Mouse (Mus musculus) embryonic facial prominence, embryonic 13.5 days (tissue): ENCODE measurements around the gene Epha4. TPM values are rescaled to one million over a fixed set of nuclear protein-coding genes. Genes with fewer than 3 reads are reported as not detected.
A peak's percentile ranks its signal among the peaks of the same experiment; 100 is the strongest.

Source experiments
- ATAC-seq: fragments of 200-750 bp; cut with Nextera tagmentation; 2 replicates; pipeline ENCODE4 v1.8.0; 2017; ENCODE audit warnings: low read depth; ENCODE audit not compliant: insufficient number of reproducible peaks, insufficient read depth, low FRiP score, low TSS enrichment
- H3K27ac ChIP-seq: fragments of 300-500 bp; sonication (generic); 2 replicates; pipeline ENCODE4 v1.5.1; 2015; ENCODE audit warnings: moderate library complexity, mild to moderate bottlenecking, inconsistent platforms
- H3K27me3 ChIP-seq: fragments of 300-500 bp; sonication (generic); 2 replicates; pipeline ENCODE4 v1.6.1; 2015; ENCODE audit warnings: mild to moderate bottlenecking, inconsistent platforms
- H3K36me3 ChIP-seq: fragments of 300-500 bp; sonication (generic); 2 replicates; pipeline ENCODE4 v1.6.1; 2015; ENCODE audit warnings: mild to moderate bottlenecking, inconsistent platforms
- H3K4me1 ChIP-seq: fragments of 300-500 bp; sonication (generic); 2 replicates; pipeline ENCODE4 v1.6.1; 2015; ENCODE audit warnings: inconsistent platforms
- H3K4me2 ChIP-seq: fragments of 300-500 bp; sonication (generic); 2 replicates; pipeline ENCODE4 v1.6.1; 2015; ENCODE audit warnings: moderate library complexity, mild to moderate bottlenecking, inconsistent platforms
- H3K4me3 ChIP-seq: fragments of 300-500 bp; sonication (generic); 2 replicates; pipeline ENCODE4 v1.5.1; 2015; ENCODE audit warnings: mild to moderate bottlenecking, inconsistent platforms
- H3K9ac ChIP-seq: fragments of 300-500 bp; sonication (generic); 2 replicates; pipeline ENCODE4 v1.6.1; 2015; ENCODE audit warnings: mild to moderate bottlenecking, inconsistent platforms
- H3K9me3 ChIP-seq: fragments of 300-500 bp; sonication (generic); 2 replicates; pipeline ENCODE4 v1.6.1; 2016; ENCODE audit warnings: inconsistent platforms
- WGBS: fragments of 180-500 bp; shearing (Covaris S2); methylation state at CpG from one replicate; pipeline ENCODE4 v1.1.7; 2015; ENCODE audit warnings: mixed read lengths; 5-methylcytosine and 5-hydroxymethylcytosine counted together
- polyA plus RNA-seq: library from polyadenylated mRNA; unstranded; fragments of >200 nt; fragmentation: Nextera tagmentation; extraction: Ambion mirVana; gene quantifications from 2 replicates; pipeline ENCODE4 v1.2.1, GENCODE M21; 2015

Gene Epha4
- polyA plus RNA-seq, 1 experiment from 2014 or later = 65.9 TPM

DNA sequence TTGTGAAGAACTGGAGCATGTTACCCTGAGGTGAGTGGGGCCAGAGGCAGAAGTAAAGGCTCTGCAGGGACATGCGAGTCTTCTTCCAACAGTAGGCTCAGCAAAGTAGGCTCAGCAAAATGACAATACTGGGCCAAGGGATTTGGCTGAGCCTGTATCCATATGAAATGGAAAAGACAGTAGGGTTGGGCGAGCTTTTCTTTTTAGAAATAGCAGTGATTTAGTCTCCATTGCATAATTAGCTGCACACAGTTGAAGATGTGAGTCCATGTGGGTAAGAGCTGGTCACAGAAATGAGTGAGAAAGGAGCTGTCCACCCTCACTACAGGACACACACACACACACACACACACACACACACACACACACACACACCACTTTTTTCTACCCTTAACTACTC is 104.2 kb downstream of the Epha4 start:
- Histone ChIP-seq H3K9ac (no peak overlapping the region), H3K4me2 (no peak overlapping the region), H3K4me3 (no peak overlapping the region), H3K9me3 (no peaks in the 10 kb centered on the region), H3K27ac (no peak overlapping the region), H3K4me1 (peaks cover 33% of the 10 kb centered on the region), H3K27me3 (no peaks in the 10 kb centered on the region), H3K36me3 (0 out of 2 replicates have a peak, but pooled peaks cover 4% of the 10 kb centered on the region)
- WGBS = 93% methylated on average over 2 of the region's 2 CpGs
- no peak for ATAC-seq

DNA sequence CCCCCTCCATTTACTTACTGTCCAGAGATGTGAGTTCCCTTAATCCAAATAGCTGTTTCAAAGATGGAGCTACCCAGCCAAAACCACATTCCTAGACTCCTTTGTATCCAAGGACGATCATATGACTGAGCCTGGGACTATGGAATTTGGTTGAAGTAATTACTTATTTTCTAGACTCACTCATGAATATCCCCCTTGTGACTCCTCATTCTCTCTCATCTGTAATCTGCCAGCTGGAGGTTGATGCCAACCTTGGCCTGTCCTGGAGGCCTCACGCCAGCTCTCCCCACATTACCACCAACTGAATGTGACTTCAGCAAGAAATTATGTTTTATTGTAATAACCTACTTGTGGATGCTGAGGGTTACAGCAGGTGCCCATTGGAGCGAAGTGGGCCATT is 104.7 kb downstream of the Epha4 start:
- no peaks in the 10 kb centered on the region for H3K9me3 ChIP-seq
- H3K4me3 ChIP-seq = no peak overlapping the region
- 81% methylated on average over 3 of the region's 3 CpGs for WGBS
- ATAC-seq = no peak
- peaks cover 37% of the 10 kb centered on the region for H3K4me1 ChIP-seq
- H3K36me3 ChIP-seq = 0 out of 2 replicates have a peak, but pooled peaks cover 4% of the 10 kb centered on the region
- no peaks in the 10 kb centered on the region for H3K27me3 ChIP-seq
- H3K27ac ChIP-seq = no peak overlapping the region
- no peak overlapping the region for H3K9ac ChIP-seq
- no peak overlapping the region for H3K4me2 ChIP-seq

DNA sequence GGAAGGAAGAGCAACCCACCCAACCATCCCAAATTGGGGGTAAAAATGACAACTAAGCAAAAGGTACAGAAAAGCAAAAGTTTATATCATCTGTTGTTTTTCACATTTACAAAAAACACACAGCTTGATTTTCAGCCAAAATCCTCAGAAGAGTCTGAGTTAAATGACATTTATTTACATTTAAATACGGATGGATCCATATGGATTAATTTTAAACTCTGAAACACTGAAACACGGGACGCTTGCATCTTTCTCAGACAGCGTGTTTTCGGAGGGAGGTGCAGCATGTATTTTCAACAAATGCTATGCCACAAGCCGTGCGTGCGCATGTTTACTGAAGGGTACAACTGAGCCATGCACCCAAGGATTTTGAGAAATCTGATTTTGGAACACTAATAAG is 105.4 kb downstream of the Epha4 start:
- H3K9ac ChIP-seq = no peak overlapping the region
- 0 out of 2 replicates have a peak, but pooled peaks cover 4% of the 10 kb centered on the region for H3K36me3 ChIP-seq
- H3K9me3 ChIP-seq = no peaks in the 10 kb centered on the region
- no peaks in the 10 kb centered on the region for H3K27me3 ChIP-seq
- peaks cover 44% of the 10 kb centered on the region for H3K4me1 ChIP-seq
- no peak overlapping the region for H3K27ac ChIP-seq
- no peak for ATAC-seq
- H3K4me3 ChIP-seq = no peak overlapping the region
- WGBS = 72% methylated on average over 8 of the region's 8 CpGs
- no peak overlapping the region for H3K4me2 ChIP-seq

DNA sequence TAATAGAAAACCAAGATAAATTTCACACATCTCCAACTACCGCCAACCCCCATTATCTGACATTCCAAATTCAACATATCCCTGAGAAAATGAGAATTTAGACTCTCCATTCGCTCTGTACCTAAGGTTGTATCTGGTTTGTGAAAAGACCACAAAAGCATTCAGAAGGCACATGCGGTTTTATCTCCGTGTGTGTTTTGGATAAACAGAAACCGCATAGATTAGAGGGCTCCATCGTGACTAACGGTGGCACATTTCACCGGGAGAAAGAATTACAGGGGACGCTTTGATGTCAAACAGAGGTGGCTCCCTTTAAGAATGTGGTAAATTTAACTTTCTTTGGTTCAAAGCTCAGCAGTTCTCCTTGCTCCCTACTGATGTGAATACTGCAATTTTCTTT is 107.5 kb downstream of the Epha4 start:
- H3K4me3 ChIP-seq = no peak overlapping the region
- H3K36me3 ChIP-seq = 0 out of 2 replicates have a peak, but pooled peaks cover 4% of the 10 kb centered on the region
- no peak overlapping the region for H3K9ac ChIP-seq
- WGBS = 36% methylated on average over 9 of the region's 9 CpGs
- no peak overlapping the region for H3K4me2 ChIP-seq
- no peak for ATAC-seq
- H3K9me3 ChIP-seq = no peaks in the 10 kb centered on the region
- peaks cover 62% of the 10 kb centered on the region for H3K4me1 ChIP-seq
- no peaks in the 10 kb centered on the region for H3K27me3 ChIP-seq
- no peak overlapping the region for H3K27ac ChIP-seq

DNA sequence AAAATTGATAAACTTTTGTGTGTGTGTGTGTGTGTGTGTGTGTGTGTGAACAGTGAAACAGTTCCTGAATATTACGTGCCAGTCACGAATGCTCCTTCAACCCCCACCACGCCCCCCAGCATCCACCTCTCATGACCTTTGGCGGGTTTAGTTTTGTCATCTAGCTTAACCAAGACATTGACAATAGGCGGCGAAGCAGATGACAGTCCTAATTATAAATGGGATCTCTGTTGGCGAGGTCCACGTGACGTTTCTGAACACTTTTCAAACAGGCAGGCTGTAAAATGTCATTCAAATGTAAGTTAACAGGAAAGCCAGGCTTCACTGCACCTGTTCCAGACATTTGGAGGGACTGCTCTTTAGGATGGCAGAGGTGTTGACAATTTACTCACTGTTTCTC is 108.3 kb downstream of the Epha4 start:
- Histone ChIP-seq H3K27ac (no peak overlapping the region), H3K9ac (no peak overlapping the region), H3K9me3 (no peaks in the 10 kb centered on the region), H3K4me2 (no peak overlapping the region), H3K4me3 (no peak overlapping the region), H3K36me3 (no peaks in the 10 kb centered on the region), H3K4me1 (peaks cover 65% of the 10 kb centered on the region), H3K27me3 (no peaks in the 10 kb centered on the region)
- WGBS = 80% methylated on average over 9 of the region's 9 CpGs
- ATAC-seq = no peak

DNA sequence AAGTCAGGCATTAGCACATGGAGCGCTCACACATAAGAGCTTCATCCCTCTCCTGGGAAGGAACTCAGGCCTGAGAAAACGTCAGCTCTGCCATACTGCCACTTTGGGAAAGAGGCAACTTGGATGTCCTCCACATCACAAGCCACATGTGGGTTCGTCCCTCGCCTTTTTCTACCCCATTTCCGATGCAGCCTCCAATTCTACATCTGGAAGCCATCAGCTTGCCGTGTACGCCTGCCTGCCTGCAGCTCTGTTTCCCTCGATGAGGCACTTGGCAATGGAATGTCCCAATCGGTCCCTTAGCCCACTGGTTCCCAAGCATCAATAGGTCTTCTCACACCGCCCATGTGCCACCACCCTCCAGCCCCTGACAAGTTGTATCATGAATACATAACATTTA is 110.4 kb downstream of the Epha4 start:
- Histone ChIP-seq H3K4me1 (peaks cover 54% of the 10 kb centered on the region), H3K9ac (no peak overlapping the region), H3K27me3 (no peaks in the 10 kb centered on the region), H3K4me2 (no peak overlapping the region), H3K4me3 (no peak overlapping the region), H3K9me3 (no peaks in the 10 kb centered on the region), H3K36me3 (peaks cover 3% of the 10 kb centered on the region), H3K27ac (no peak overlapping the region)
- WGBS = 28% methylated on average over 10 of the region's 10 CpGs
- no peak for ATAC-seq

DNA sequence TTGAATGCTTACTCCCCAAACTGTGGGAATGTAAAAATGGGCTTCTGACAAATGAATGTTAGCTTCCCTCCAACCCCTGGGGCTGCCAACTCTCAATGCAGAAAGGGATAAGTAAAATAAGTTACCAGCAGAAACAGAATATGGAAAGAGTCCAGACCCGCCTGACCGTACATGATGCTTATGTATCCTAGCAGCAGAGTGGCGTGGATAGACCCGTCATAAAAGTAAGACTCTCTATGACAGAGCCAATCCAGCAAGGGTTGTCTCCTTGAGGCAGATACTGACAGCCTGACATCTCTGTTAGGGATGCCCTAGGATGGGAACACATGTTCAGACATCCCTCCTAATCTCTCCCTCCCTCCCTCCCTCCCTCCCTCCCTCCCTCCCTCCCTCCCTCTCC is 111.9 kb downstream of the Epha4 start:
- Histone ChIP-seq H3K4me3 (no peak overlapping the region), H3K9ac (no peak overlapping the region), H3K27ac (0 out of 2 replicates have a peak overlapping the region, but pooled peaks have one; percentile 5), H3K4me2 (no peak overlapping the region), H3K27me3 (no peaks in the 10 kb centered on the region), H3K36me3 (peaks cover 18% of the 10 kb centered on the region), H3K4me1 (peaks cover 44% of the 10 kb centered on the region), H3K9me3 (no peaks in the 10 kb centered on the region)
- WGBS = 61% methylated on average over 4 of the region's 4 CpGs
- no peak for ATAC-seq

DNA sequence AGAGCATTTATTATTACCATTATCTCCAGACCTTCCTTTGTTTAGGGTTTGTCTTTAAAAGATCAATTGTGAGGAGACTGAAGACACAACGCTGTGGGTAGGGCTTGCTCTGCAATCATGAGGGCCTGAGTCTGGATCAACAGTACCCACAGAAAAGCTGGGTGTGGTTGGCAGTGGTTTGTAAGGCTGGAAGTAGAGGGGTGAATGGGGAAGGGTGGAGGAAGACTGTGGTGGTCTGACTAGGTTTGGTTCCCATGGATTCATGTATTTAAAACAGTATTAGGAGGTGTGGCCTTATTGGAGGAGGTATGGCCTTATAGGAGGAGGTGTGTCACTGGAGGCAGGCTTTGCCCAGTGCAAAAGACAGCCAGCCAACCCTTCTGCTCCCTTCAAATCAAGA is 113.4 kb downstream of the Epha4 start:
- no peak for ATAC-seq

DNA sequence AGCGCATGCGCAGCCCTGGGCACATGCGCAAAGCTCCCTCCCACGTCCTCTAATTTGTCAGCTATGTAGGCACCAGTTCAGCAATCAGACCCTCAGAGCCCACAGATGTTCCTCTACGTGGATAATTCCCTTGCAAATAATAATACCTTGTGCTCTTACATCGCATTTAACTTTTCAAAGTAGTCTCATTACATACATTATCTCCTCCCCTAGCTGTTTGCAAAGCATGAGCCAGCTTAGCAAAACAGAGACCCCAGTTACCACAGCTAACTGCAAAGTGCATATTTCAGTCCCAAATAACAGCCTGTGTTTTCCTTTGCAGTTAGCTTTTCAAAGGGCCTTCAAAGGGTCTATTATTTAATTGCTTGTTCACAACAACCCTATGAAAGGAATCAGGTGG is 123.3 kb downstream of the Epha4 start:
- Histone ChIP-seq H3K27me3 (no peaks in the 10 kb centered on the region), H3K36me3 (peaks cover 45% of the 10 kb centered on the region), H3K4me2 (no peak overlapping the region), H3K4me1 (peaks cover 54% of the 10 kb centered on the region), H3K9ac (no peak overlapping the region), H3K27ac (no peak overlapping the region), H3K4me3 (no peak overlapping the region), H3K9me3 (no peaks in the 10 kb centered on the region)
- no peak for ATAC-seq
- WGBS = 75% methylated on average over 6 of the region's 6 CpGs

More for the DNA sequence above, 113.4 kb downstream of the Epha4 start:
- Histone ChIP-seq H3K9me3 (no peaks in the 10 kb centered on the region), H3K27me3 (no peaks in the 10 kb centered on the region), H3K27ac (no peak overlapping the region), H3K4me2 (no peak overlapping the region), H3K9ac (no peak overlapping the region), H3K4me3 (no peak overlapping the region), H3K36me3 (peaks cover 24% of the 10 kb centered on the region), H3K4me1 (peaks cover 33% of the 10 kb centered on the region)
- WGBS = 67% methylated on average over 1 of the region's 1 CpGs

DNA sequence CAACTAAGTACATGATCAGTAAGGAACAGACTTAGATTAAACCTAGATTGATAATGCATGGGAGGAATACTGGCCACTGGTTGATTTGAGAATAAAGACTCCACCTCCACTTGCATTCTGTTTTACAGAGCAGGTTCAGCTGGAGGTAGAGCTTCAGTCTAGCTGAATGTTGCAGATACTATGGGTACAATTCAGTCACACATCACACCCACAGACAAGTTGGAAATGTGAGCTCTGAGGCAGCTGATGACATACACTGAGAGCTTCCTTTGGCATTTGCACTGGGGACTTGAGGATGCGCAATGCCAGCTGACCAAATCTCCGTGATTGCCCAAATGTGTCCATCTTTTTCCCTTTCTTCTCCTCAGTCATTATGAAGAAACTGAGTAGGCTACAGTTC is 125.8 kb downstream of the Epha4 start:
- no peak for ATAC-seq
- no peak overlapping the region for H3K9ac ChIP-seq
- no peak overlapping the region for H3K4me2 ChIP-seq
- peaks cover 54% of the 10 kb centered on the region for H3K36me3 ChIP-seq
- no peaks in the 10 kb centered on the region for H3K9me3 ChIP-seq
- H3K4me3 ChIP-seq = no peak overlapping the region
- peaks cover 58% of the 10 kb centered on the region for H3K4me1 ChIP-seq
- 86% methylated on average over 2 of the region's 2 CpGs for WGBS
- H3K27ac ChIP-seq = no peak overlapping the region; the same call in 1 of the 2 replicates
- H3K27me3 ChIP-seq = no peaks in the 10 kb centered on the region

DNA sequence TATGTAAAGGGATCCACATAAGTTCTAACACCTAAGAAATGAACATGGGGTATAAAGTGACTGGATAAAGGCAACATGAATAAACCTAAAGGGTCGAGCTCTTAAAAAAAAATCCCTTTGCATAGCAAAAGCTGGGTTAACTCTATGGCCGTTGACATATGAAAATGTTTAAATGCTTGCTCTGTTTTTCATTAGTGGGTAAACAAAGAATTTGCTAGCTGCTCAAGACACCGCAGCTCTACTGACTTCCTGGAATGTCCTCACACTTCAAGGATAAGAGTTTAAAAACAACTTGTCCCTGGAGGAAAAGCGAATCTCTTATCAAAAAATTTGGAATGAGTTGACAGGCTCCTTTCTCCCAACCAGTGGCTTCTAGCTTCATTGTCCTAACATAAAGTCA is 126.3 kb downstream of the Epha4 start:
- Histone ChIP-seq H3K4me3 (no peak overlapping the region), H3K27me3 (no peaks in the 10 kb centered on the region), H3K36me3 (peaks cover 55% of the 10 kb centered on the region), H3K9me3 (no peaks in the 10 kb centered on the region), H3K4me2 (no peak overlapping the region), H3K27ac (no peak overlapping the region; the same call in 1 of the 2 replicates), H3K9ac (no peak overlapping the region), H3K4me1 (peaks cover 58% of the 10 kb centered on the region)
- 22% methylated on average over 4 of the region's 4 CpGs for WGBS
- ATAC-seq = no peak

DNA sequence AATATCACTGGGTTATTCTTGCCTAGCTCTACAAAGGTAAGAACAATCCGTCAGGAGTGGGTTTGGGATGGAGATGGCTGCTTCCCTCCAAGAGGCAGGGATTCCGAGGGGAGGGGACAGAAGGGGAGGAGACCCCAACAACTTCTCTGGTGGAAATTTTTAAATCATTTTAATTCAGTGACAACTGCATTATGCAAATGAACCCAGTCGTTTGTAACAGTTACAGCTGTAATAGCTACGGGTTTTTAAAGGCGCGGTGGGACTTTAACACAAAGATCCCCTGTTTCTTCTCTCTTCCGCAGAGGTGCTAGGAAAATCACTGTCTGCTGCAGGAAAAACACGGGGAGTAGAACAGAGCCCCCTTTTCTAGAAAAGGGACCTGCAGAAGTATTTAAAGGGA is 129.3 kb downstream of the Epha4 start:
- H3K9ac ChIP-seq = no peak overlapping the region
- ATAC-seq = no peak
- peaks cover 46% of the 10 kb centered on the region for H3K4me1 ChIP-seq
- H3K4me2 ChIP-seq = no peak overlapping the region
- H3K36me3 ChIP-seq = peaks cover 56% of the 10 kb centered on the region
- 62% methylated on average over 8 of the region's 8 CpGs for WGBS
- H3K9me3 ChIP-seq = no peaks in the 10 kb centered on the region
- no peak overlapping the region for H3K4me3 ChIP-seq
- H3K27ac ChIP-seq = no peak overlapping the region
- no peaks in the 10 kb centered on the region for H3K27me3 ChIP-seq

DNA sequence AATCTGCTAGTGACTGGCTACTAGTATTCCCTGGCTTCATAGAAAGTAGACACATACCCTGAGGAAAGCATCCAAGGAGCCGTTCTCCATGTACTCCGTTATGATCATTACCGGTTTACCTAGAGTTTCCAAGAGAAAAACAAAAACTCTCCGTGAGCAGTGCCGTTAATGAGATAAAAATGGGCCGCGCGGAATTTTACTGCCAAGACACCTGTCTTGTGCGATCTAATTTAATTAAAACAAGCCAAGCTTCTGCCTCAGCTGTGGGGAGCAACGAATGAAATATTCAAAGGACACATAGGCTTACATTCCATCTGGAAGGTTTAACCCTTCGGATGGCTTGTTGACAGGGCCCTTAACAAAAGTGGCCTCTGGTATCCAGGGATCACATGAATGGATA is 131.4 kb downstream of the Epha4 start:
- no peak overlapping the region for H3K9ac ChIP-seq
- H3K9me3 ChIP-seq = no peaks in the 10 kb centered on the region
- no peak overlapping the region for H3K27ac ChIP-seq
- ATAC-seq = no peak
- no peak overlapping the region for H3K4me2 ChIP-seq
- WGBS = 73% methylated on average over 11 of the region's 11 CpGs
- no peaks in the 10 kb centered on the region for H3K27me3 ChIP-seq
- H3K36me3 ChIP-seq = peaks cover 67% of the 10 kb centered on the region
- H3K4me3 ChIP-seq = no peak overlapping the region
- peaks cover 27% of the 10 kb centered on the region for H3K4me1 ChIP-seq
